Mouse (Mus musculus): ENCODE data around the gene Wdr74.

DNA sequence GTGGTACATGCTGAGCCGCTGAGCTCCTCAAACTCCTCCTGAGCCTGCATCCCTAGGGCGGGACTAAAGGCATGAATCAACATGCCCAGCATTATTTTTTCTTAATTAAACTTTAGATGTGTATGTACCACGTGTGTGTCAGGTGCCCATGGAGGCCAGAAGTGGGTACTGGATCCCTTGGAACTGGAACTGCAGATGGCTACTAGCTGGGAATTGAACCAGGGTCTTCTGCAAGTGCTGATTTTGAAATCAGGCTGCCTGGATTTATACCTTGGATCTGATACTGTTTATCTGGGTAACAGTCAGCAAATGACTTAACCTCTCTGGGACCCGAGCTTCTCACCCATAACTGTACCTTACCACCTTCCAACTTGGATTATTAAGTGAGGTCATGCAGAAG is 13.6 kb upstream of the Wdr74 start:
- TF ChIP-seq CTCF (IDR thresholded peaks at IDR 0.05; ENCODE audit: borderline replicate concordance, insufficient read depth, low read depth, low read length) (no peak), POLR2A (IDR thresholded peaks at IDR 0.05; ENCODE audit: borderline replicate concordance, insufficient read depth, low read length) (no peak)
